Mouse (Mus musculus) erythroblast, embryonic 14.5 days (primary cell): ENCODE results near the gene Ube3b.

Experiments used
- GATA1 ChIP-seq: IDR thresholded peaks from 2 replicates; pipeline ENCODE4 v1.6.1; 2012; ENCODE audit warnings: low read length, inconsistent platforms, mixed read lengths
- TAL1 ChIP-seq: IDR thresholded peaks from 3 replicates; pipeline ENCODE4 v1.6.1; 2012; ENCODE audit warnings: low read length, inconsistent platforms, mixed read lengths

DNA sequence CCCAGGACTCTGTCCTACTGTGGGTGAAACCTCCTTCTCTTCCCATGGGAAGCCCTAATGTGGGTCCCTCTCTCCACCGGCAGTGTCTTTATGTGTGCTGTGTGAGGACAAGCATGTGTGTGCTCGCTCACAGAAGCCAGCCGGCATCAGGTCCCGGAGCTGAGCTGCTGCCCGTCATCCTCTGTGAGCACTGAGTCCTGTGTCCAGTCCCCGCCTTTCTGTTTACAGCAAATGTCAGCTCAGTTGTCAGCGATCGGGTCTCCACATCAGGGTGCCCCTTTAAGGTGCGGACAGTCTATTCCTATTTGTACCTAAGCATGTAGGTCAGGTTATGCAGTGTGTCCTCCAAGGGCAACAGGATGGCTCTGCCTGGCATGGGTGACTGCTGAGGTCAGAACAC, 6.8 kb upstream of the Ube3b start:
- TF ChIP-seq TAL1: no peak
- no peak for TF ChIP-seq GATA1
